Mouse (Mus musculus) megakaryocyte progenitor cell, adult 5-6 weeks (primary cell): ENCODE data around the gene Ddx6. TPM values are rescaled to one million over a fixed set of nuclear protein-coding genes. Genes with fewer than 3 reads are reported as not detected.

Experiments used
- ATAC-seq: replicated peaks from 2 replicates; pipeline ENCODE4 v1.8.0; 2016; ENCODE audit warnings: mild to moderate bottlenecking, moderate TSS enrichment, inconsistent platforms; ENCODE audit not compliant: poor library complexity
- total RNA-seq, 2 experiments: library from RNA; stranded (forward) in 1 of 2; stranded (reverse) in 1 of 2; fragments of 157-497, 149-512 nt in 1 of 2; fragments of 200-1000 nt in 1 of 2; gene quantifications; 2 replicates each; pipeline versions ENCODE4 v1.2.3 to v1.2.4; 2015 to 2017

Ddx6 gene
- total RNA-seq, 2 experiments from 2014 or later = 65.0 to 66.6 TPM

GRCm38 (mm10) chr9:44685346-44686330 lies 80.9 kb downstream of the Ddx6 start:
- ATAC-seq = peak; percentile 83

DNA sequence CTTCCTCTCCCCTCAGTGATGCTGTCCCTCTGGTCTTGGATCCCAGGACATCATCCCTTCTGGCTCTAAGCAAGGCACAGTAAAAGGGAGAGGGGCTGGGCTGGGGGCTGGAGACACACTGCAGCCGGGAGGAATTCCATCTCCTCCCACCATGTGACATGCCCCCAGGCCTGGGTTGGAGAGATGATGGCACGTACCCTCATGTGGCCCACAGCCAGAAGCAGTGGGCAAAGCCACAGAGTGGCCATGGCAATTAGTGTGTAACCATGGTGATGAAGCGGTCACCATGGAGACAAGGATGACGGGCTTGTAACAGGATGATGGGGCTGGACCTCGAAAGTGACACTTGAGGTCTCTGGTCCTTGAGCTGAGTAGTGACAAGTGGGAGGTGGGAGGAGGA lies 81.9 kb downstream of the Ddx6 start:
- ATAC-seq = no peak

- no peak for ATAC-seq
These were observed 83.3 kb downstream of the Ddx6 start for GRCm38 (mm10) chr9:44688013-44688412.

Other genes starting within 250 kb of the Ddx6 start
- gene Vps11, start 243.2 kb upstream of the Ddx6 start, total RNA-seq (2015) = 11.9 and 13.0 TPM in 2 replicates
- gene Vps11, start 243.2 kb upstream of the Ddx6 start, total RNA-seq (2017) = 18.7 and 21.3 TPM in 2 replicates
- gene Hyou1, start 225.4 kb upstream of the Ddx6 start, total RNA-seq (2015) = 90.9 and 104 TPM in 2 replicates
- gene Hyou1, start 225.4 kb upstream of the Ddx6 start, total RNA-seq (2017) = 172 and 175 TPM in 2 replicates
- 28.8 and 30.6 TPM in 2 replicates for gene Slc37a4, start 208.0 kb upstream of the Ddx6 start, total RNA-seq (2015)
- gene Slc37a4, start 208.0 kb upstream of the Ddx6 start, total RNA-seq (2017) = 24.9 and 40.9 TPM in 2 replicates
- 3,273 and 3,407 TPM in 2 replicates for gene Rps25, start 197.8 kb upstream of the Ddx6 start, total RNA-seq (2015)
- 2,047 and 2,155 TPM in 2 replicates for gene Rps25, start 197.8 kb upstream of the Ddx6 start, total RNA-seq (2017)
- gene Trappc4, start 197.3 kb upstream of the Ddx6 start, total RNA-seq (2015) = 88.4 and 90.5 TPM in 2 replicates
- 25.6 and 26.0 TPM in 2 replicates for gene Trappc4, start 197.3 kb upstream of the Ddx6 start, total RNA-seq (2017)
- 28.0 and 33.1 TPM in 2 replicates for gene Ccdc84, start 186.3 kb upstream of the Ddx6 start, total RNA-seq (2015)
- gene Ccdc84, start 186.3 kb upstream of the Ddx6 start, total RNA-seq (2017) = 26.4 and 26.7 TPM in 2 replicates
- gene Foxr1, start 163.8 kb upstream of the Ddx6 start, total RNA-seq (2015) = not detected in 2 replicates
- gene Foxr1, start 163.8 kb upstream of the Ddx6 start, total RNA-seq (2017) = not detected in 2 replicates
- gene Upk2, start 149.9 kb upstream of the Ddx6 start, total RNA-seq (2015) = not detected in 2 replicates
- gene Upk2, start 149.9 kb upstream of the Ddx6 start, total RNA-seq (2017) = not detected in 2 replicates
- 4.3 and 4.5 TPM in 2 replicates for gene Bcl9l, start 122.1 kb upstream of the Ddx6 start, total RNA-seq (2015)
- 1.6 and 1.8 TPM in 2 replicates for gene Bcl9l, start 122.1 kb upstream of the Ddx6 start, total RNA-seq (2017)
- not detected in 2 replicates for gene Cxcr5, start 43.0 kb upstream of the Ddx6 start, total RNA-seq (2015)
- not detected in 2 replicates for gene Cxcr5, start 43.0 kb upstream of the Ddx6 start, total RNA-seq (2017)
- not detected in 2 replicates for gene Treh, start 68.3 kb downstream of the Ddx6 start, total RNA-seq (2015)
- gene Treh, start 68.3 kb downstream of the Ddx6 start, total RNA-seq (2017) = not detected in 2 replicates
- gene Phldb1, start 130.3 kb downstream of the Ddx6 start, total RNA-seq (2015) = 0.64 and 1.4 TPM in 2 replicates
- 2.7 and 5.7 TPM in 2 replicates for gene Phldb1, start 130.3 kb downstream of the Ddx6 start, total RNA-seq (2017)
- 169 and 181 TPM in 2 replicates for gene Arcn1, start 163.0 kb downstream of the Ddx6 start, total RNA-seq (2015)
- gene Arcn1, start 163.0 kb downstream of the Ddx6 start, total RNA-seq (2017) = 163 and 188 TPM in 2 replicates
- gene Ift46, start 163.0 kb downstream of the Ddx6 start, total RNA-seq (2015) = 33.3 and 34.0 TPM in 2 replicates
- 25.9 and 38.9 TPM in 2 replicates for gene Ift46, start 163.0 kb downstream of the Ddx6 start, total RNA-seq (2017)
- 0.10 and 0.32 TPM in 2 replicates for gene Tmem25, start 194.4 kb downstream of the Ddx6 start, total RNA-seq (2015)
- gene Tmem25, start 194.4 kb downstream of the Ddx6 start, total RNA-seq (2017) = not detected in 2 replicates
- 0.15 and 0.76 TPM in 2 replicates for gene Ttc36, start 198.2 kb downstream of the Ddx6 start, total RNA-seq (2015)
- gene Ttc36, start 198.2 kb downstream of the Ddx6 start, total RNA-seq (2017) = not detected in 2 replicates